Mouse (Mus musculus) lung, adult 2 months (tissue): ENCODE results near the gene 4632433K11Rik.

ENCODE experiments used
- CTCF ChIP-seq: fragments of 200-500 bp; IDR thresholded peaks from 2 replicates; pipeline ENCODE4 v1.5.1; 2011; ENCODE audit warnings: mild to moderate bottlenecking, low read length, control low read depth; ENCODE audit not compliant: insufficient read depth
- POLR2A ChIP-seq: fragments of 200-500 bp; IDR thresholded peaks from 2 replicates; pipeline ENCODE4 v1.6.1; 2011; ENCODE audit warnings: low read depth, mild to moderate bottlenecking, control low read depth, low read length, borderline replicate concordance; ENCODE audit errors: extremely low read depth

- TF ChIP-seq CTCF (no peak), POLR2A (no peak)
Measured at GRCm38 (mm10) chr7:4993347-4993998, 40.4 kb upstream of the 4632433K11Rik start.
